Mouse (Mus musculus) erythroblast, adult 5-6 weeks (primary cell): ENCODE results near the gene Fga. TPM values are rescaled to one million over a fixed set of nuclear protein-coding genes. Genes with fewer than 3 reads are reported as not detected.
A peak's percentile ranks its signal among the peaks of the same experiment; 100 is the strongest.

Experiments
- ATAC-seq: replicated peaks from 2 replicates; pipeline ENCODE4 v1.8.0; 2016; ENCODE audit warnings: moderate number of reproducible peaks, mild to moderate bottlenecking, moderate TSS enrichment, inconsistent platforms; ENCODE audit not compliant: poor library complexity, low FRiP score, severe bottlenecking
- total RNA-seq, 2 experiments: library from RNA; stranded (forward) in 1 of 2; stranded (reverse) in 1 of 2; fragments of 150-400 nt in 1 of 2; fragments of 200-764, 138-1000 nt in 1 of 2; gene quantifications; 2 replicates each; pipeline versions ENCODE4 v1.2.3 to v1.2.4; 2015 to 2017; ENCODE audit warnings: low replicate concordance in 2 of 2

Gene Fga
- total RNA-seq, 2 experiments from 2014 or later = not detected

GRCm38 (mm10) chr3:83076563-83076962 lies 50.7 kb downstream of the Fga start:
- no peak for ATAC-seq

GRCm38 (mm10) chr3:83080567-83081055 lies 54.7 kb downstream of the Fga start:
- 0 out of 2 replicates have a peak, but pooled peaks have one; percentile 43 for ATAC-seq

Other genes with a start within 250 kb of the Fga start
- not detected in 2 replicates for gene Rbm46, start 149.6 kb upstream of the Fga start, total RNA-seq (2015; ENCODE audit: low replicate concordance)
- gene Rbm46, start 149.6 kb upstream of the Fga start, total RNA-seq (2017; ENCODE audit: low replicate concordance) = not detected in 2 replicates
- not detected in 2 replicates for gene Lrat, start 122.1 kb upstream of the Fga start, total RNA-seq (2015; ENCODE audit: low replicate concordance)
- not detected in 2 replicates for gene Lrat, start 122.1 kb upstream of the Fga start, total RNA-seq (2017; ENCODE audit: low replicate concordance)
- not detected in 2 replicates for gene Fgg, start 18.4 kb upstream of the Fga start, total RNA-seq (2015; ENCODE audit: low replicate concordance)
- not detected in 2 replicates for gene Fgg, start 18.4 kb upstream of the Fga start, total RNA-seq (2017; ENCODE audit: low replicate concordance)
- not detected in 2 replicates for gene Fgb, start 23.8 kb downstream of the Fga start, total RNA-seq (2015; ENCODE audit: low replicate concordance)
- not detected in 2 replicates for gene Fgb, start 23.8 kb downstream of the Fga start, total RNA-seq (2017; ENCODE audit: low replicate concordance)
- gene Plrg1, start 29.4 kb downstream of the Fga start, total RNA-seq (2015; ENCODE audit: low replicate concordance) = 18.3 and 23.6 TPM in 2 replicates
- 23.4 and 23.8 TPM in 2 replicates for gene Plrg1, start 29.4 kb downstream of the Fga start, total RNA-seq (2017; ENCODE audit: low replicate concordance)
- not detected in 2 replicates for gene Dchs2, start 101.9 kb downstream of the Fga start, total RNA-seq (2015; ENCODE audit: low replicate concordance)
- not detected in 2 replicates for gene Dchs2, start 101.9 kb downstream of the Fga start, total RNA-seq (2017; ENCODE audit: low replicate concordance)